Mouse (Mus musculus): ENCODE results near the gene Zic5. TPM values are rescaled to one million over a fixed set of nuclear protein-coding genes. Genes with fewer than 3 reads are reported as not detected.

The Zic5 gene
- total RNA-seq, 1 experiment from 2014 or later = not detected

DNA sequence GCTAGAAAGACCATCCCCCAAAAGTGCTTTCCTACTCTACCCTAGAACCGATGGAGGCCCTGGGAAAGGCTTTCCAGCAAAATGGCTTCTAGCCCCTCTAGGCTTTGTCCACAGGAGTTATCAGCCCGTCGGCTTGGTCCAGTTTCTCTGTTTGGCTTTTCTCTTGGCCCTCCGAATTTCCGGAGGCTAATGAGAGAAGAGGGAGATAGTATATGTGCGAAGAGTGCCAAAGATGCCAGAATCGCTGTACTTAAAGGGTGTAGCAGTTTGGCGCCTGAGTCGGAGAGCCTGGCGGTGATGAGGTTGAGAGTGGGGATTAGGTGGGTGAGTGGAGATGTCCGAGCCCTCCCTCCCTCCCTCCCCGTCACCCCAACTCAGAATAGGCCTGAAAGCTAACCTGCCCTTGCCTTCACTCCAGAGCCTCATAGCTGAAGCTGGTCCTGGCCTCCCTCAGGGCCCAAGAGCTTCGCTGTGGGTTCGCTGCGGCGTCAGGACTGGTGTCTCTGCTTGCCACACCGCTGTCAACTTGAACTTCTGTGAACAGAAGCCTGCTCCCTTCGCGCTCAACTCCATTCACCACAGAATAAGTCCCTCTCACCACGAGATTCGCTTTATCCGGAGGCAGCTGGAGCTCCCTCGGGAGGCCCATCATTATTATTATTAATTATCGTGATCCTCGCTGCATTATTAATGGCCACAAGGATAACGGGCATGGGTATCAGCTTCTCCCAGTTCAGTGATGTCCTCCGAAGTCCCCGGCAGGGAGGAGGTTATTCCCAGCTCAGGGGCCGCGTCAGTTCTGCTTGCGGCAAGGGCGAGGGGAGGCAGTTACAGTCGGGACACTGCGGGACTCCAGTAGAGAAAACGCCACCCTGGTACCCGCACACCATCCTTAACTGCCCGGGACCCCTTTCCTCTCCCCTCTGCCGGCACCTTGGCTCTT lies 16.9 kb upstream of the Zic5 start:
- ATAC-seq (ENCODE audit: extremely low read depth, insufficient number of reproducible peaks, low FRiP score, poor library complexity, severe bottlenecking) = no peak

DNA sequence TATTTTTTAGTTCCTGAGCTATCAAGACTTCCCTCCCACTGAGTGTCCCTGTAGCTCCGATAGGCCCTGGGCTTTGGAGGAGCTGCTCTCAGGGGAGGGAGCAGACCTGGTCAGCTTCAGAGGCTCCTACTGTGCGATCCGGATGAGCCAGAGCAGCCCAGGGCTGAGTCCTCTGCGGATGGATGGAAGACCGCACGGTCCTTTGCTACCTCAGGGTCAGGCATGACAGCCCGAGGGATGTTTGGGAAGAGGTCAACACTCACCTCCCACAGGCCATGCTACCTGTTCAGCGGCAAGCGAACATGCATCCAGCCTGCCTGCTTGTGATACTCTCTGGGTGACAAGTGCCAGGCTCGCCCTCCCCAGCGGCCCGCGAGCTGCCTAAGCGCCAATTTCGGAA lies 15.7 kb upstream of the Zic5 start:
- ATAC-seq (ENCODE audit: extremely low read depth, insufficient number of reproducible peaks, low FRiP score, poor library complexity, severe bottlenecking) = no peak

DNA sequence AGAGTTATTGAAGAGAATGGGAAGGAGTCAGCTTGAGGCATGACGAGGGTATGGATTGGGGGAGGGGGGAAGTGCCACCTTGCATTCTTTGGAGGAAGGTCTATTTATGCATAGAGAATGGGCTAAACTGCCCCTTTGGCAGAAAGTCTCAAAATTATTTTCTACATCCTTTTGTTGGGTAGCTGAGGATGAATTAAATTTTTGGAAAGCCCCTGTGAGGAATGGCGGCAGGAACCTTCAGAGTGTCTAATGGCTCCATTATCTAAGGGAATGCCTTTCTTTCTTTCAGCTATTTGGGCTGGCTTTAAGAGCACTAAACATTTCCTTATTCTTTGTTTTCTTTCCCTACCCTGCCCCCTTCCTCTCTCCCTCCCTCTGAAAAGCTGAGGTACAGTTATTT lies 14.9 kb upstream of the Zic5 start:
- no peak for ATAC-seq (ENCODE audit: extremely low read depth, insufficient number of reproducible peaks, low FRiP score, poor library complexity, severe bottlenecking)

DNA sequence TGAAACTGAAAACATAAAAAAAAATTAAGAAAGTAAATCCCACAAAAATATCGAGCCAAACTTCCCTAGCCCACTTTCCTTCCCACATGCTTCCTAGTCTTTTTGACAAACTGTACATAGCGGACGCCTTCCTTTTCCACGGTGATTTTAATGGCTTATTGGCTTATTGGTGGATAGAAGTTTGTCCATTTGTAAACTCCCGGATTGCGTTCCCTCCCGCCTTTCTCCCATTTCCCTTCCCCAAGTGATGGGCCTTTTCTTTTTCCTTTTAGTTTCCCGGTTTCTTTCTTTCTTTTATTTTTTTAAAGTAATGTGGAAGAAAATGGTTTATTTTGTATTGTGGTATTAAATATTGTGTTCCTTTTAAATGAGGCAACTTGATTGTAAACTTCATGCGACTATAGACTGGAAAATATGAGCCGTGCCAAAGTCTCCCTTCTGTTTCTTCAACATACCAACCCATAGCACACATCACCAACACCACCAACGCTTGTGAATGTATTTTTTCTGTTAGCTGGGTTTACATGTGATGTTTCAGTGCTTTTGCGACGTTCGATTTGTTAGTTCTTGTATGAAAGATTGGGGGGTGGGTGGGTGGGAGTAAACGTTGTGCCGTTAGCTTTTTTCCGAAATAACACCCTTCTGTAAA lies 14.1 kb upstream of the Zic5 start:
- no peak for ATAC-seq (ENCODE audit: extremely low read depth, insufficient number of reproducible peaks, low FRiP score, poor library complexity, severe bottlenecking)

DNA sequence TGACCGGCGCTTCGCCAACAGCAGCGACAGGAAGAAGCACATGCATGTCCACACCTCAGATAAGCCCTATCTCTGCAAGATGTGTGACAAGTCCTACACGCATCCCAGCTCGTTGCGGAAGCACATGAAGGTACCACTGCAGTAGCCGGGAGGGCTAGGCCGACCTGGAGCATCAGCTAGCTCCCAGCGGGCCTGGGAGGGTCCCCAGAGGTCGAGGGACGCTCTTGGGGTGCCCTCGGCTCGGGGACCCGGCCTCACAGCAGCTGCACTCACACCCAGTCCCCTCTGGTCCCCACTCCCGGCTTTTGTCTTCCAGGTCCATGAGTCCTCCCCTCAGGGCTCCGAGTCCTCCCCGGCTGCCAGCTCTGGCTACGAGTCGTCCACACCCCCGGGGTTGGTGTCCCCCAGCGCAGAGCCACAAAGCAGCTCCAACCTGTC lies 13.1 kb upstream of the Zic5 start:
- ATAC-seq (ENCODE audit: extremely low read depth, insufficient number of reproducible peaks, low FRiP score, poor library complexity, severe bottlenecking) = no peak

DNA sequence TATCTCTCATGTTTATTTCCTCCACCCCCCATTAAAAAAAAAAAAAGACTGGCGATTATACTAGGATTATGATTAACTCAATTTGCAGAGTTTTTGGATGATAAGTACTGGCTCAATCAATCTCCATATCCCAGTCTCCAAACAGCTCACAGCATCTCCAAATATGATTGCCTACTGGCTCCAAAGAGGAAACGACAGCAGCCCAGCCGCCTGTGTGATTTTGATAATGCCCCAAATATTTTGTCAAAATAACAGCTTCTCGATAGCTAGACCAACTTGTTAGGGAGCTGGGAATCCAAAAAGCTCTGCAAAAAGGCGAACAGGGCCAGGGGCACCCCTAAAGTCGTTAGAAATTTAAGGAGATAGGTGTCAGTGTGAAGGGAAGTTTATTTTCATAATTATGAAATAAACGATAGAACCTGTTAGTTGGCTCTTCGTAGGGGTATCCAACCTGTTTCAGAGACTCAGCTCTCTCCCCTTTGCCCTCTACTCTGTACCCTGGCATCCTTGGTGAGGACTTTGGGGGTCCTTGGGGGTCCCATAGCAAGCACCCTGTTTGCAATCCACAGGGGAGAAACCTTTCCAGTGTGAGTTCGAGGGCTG lies 12.6 kb upstream of the Zic5 start:
- ATAC-seq (ENCODE audit: extremely low read depth, insufficient number of reproducible peaks, low FRiP score, poor library complexity, severe bottlenecking) = no peak

DNA sequence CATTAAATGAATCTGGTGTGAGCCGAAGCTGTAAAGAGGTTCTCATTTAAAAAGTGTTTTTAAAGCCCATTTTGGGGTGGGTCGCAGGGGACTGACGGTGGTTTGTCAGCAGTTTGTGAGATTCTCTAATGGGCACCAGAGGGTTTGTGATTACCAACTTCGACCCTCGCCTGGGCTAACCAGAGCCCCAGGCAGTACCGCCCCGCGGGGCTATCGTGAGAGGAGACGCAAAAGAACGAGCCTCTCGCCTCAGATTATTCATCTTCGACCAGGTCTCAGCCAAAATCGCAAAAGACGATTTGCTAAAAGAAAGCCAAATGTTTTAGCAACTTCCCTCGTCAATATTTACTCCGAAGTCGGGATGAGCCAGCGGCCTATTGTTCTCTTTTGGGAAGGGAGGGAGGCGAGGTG lies 11.8 kb upstream of the Zic5 start:
- no peak for ATAC-seq (ENCODE audit: extremely low read depth, insufficient number of reproducible peaks, low FRiP score, poor library complexity, severe bottlenecking)

DNA sequence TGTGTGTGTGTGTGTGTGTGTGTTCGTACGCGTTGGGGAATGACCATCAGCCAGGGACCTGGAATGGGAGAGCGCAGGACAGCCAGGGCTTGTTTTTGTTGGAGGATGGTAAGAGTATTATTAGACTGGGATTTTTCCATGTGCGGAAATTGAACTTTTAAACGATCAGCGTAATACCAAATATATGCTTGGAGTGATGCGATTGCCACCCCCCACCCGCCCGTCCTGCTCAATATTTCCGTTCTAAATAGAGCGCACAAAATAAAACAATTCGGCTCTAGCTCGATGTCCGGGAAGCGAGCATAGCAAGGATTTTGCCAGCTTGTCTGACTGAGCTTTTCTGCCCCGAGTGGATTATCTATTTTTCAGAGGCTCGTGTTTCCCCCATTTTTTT lies 11.3 kb upstream of the Zic5 start:
- no peak for ATAC-seq (ENCODE audit: extremely low read depth, insufficient number of reproducible peaks, low FRiP score, poor library complexity, severe bottlenecking)

DNA sequence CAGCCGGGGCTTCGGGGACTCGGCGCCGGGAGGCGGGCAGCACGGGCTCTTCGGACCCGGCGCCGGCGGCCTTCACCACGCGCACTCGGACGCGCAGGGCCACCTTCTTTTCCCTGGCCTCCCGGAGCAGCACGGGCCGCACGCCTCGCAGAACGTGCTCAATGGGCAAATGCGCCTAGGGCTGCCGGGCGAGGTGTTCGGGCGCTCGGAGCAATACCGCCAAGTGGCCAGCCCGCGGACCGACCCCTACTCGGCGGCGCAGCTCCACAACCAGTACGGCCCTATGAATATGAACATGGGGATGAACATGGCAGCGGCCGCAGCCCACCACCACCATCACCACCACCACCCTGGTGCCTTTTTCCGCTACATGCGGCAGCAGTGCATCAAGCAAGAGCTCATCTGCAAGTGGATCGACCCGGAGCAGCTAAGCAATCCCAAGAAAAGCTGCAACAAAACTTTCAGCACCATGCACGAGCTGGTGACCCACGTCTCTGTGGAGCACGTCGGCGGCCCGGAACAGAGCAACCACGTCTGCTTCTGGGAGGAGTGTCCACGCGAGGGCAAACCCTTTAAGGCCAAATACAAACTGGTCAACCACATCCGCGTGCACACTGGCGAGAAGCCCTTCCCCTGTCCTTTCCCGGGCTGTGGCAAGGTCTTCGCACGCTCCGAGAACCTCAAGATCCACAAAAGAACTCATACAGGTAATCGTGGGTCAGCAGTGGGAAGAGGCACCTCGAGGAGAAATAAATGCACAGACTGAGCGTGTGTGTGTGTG lies 10.8 kb upstream of the Zic5 start:
- no peak for ATAC-seq (ENCODE audit: extremely low read depth, insufficient number of reproducible peaks, low FRiP score, poor library complexity, severe bottlenecking)

DNA sequence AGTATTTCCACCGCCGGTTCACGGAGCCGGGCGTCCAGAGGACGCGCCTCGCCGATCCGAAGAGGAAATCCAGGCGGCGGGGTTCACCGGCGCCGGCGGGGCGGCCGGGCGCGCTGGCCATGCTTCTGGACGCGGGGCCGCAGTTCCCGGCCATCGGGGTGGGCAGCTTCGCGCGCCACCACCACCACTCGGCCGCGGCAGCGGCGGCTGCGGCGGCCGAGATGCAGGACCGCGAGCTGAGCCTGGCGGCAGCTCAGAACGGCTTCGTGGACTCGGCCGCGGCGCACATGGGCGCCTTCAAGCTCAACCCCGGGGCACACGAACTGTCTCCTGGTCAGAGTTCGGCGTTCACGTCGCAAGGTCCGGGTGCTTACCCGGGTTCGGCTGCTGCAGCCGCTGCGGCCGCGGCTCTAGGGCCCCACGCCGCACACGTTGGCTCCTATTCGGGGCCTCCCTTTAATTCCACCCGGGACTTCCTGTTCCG lies 10.1 kb upstream of the Zic5 start:
- ATAC-seq (ENCODE audit: extremely low read depth, insufficient number of reproducible peaks, low FRiP score, poor library complexity, severe bottlenecking) = no peak

DNA sequence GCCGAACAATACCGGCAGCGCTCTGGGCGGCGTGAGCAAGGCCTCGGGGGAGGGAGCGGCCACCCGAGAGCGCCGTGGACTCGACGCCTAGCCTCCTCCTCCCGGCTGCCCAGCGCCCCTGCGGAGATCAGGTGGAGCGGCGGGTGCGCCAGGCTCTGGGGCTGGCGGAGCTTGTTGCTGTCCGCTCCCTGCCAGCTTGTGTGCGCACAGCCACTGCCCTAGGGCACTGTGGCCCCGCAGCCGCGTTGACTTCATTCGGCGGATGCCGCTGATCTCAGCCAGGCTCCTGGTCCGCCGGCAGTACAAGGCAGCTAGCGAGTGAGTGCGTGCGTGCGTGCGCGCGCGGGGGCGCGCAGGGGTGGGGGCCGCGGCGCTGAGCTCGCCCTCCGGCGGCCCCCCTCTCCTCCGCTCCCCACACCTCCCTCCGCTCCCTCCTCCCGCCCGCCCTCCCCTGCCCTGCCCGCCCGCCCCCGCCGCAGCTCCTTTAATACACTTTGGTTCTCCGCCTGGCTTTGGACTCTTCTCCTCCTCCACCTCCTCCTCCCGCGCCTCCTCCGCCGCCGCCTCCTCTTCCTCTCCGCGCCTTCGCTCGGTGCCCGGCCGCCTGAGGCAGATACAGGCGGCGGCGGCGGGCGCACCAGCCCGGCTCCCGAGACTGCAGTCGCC lies 9.5 kb upstream of the Zic5 start, which contains the start of gene Zic2:
Zic2 (plus strand) TSS at position 545 of the 666 bp plus-strand sequence.
- no peak for ATAC-seq (ENCODE audit: extremely low read depth, insufficient number of reproducible peaks, low FRiP score, poor library complexity, severe bottlenecking)

DNA sequence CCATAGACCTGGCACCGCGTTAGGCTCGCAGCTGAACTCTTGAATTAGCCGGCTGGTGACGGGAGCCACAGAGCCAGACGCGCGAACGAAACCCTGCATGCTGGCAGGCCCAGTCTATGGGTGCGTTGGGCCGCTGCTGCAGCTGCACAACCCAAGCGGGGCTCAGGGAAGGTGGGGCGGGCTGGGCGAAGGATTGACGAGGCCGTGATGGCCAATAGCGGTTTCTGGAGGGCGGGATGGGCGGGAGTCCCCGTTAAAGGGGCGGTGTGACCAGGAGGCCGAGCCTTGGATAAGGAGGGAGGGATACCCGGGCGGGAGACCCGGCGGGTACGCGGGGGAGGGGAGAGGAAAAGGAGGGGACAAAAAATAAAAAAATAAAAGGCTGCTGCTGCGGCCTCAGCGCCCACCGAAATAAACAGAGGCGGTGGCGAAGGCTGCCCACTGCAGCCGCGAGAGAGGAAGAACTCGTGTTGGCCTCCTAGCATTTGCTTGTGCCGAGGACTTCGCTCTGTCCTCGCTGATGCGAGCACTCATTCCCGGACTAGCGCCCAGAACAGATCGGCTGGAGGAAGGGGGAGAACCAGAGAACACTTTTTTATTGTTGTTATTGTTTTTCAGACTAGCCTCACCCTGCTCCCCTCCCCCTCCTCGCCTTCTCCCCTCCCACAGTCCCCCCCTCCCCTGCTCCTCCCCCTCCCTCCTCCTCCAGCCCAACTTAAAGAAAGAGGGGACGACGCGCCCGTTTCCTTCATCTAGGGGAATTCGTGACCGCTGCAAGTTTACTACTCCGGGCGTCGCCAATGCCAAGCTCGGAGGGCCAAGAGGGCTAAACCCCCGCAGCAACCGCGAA lies 8.8 kb upstream of the Zic5 start:
- ATAC-seq (ENCODE audit: extremely low read depth, insufficient number of reproducible peaks, low FRiP score, poor library complexity, severe bottlenecking) = no peak

DNA sequence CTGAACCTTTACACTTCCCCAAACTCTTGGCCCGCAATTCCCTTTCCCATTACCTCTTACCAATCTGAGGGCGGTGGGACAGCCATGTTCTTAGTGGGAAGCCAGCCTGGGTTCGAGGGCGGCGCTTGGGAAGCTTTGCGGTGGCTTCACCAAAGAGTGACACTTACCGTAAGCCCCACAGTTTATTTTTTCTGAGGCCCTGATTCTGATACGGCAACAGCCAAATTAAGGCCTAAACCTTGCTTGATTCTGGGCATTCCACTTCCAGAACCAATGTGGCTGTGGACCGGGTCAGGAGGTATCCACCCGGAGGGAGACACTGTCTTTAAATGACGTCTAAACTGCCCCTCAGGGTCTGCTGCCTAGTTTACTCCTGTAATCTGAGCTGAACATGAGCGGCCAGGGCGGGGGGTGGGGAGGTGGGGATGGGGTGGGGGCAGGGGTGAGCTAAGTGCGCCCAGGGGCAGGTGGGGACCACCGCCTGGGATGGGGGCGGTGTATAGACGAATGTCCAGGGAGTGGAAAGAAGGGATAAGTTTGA lies 7.8 kb upstream of the Zic5 start:
- ATAC-seq (ENCODE audit: extremely low read depth, insufficient number of reproducible peaks, low FRiP score, poor library complexity, severe bottlenecking) = no peak

DNA sequence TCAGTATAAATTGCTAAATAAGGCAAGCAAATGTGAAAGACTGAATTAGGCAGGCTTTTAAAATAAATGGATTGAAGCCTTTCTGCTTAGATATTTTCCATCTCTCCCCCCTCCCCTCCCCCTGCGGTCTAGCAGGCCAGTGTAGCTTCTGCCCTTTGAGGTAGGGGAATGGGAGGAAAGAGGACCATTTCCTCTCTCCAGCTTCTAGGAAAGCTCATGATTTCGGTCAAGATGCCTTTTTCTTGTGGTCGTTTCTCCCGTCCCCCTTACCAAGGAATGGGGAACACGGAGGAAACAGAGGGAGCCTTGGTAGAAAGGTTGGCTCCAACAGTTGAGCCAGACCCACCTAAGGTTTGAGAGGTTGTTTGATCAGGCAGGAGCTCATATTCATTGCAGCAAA lies 7.2 kb upstream of the Zic5 start:
- ATAC-seq (ENCODE audit: extremely low read depth, insufficient number of reproducible peaks, low FRiP score, poor library complexity, severe bottlenecking) = no peak

DNA sequence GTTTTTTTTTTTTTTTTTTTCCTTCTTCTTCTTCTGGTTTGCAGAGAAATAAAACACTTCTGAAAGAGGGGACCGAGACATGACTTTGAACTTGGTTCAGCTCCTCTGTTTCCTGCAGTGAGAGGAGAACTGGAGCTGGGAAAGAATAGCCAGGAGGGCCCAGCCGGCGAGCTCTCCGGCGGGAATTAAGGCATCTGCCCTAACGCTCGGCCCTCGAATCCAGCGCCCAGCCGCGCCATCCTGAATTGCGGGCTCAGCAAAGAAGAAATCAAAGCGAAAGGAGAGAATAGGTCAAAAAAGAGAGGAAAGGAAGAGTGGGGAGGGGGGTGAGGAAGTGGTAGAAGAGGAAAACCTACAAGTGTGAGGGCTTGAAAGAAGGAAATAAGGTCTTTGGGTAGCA lies 6.7 kb upstream of the Zic5 start:
- ATAC-seq (ENCODE audit: extremely low read depth, insufficient number of reproducible peaks, low FRiP score, poor library complexity, severe bottlenecking) = no peak

DNA sequence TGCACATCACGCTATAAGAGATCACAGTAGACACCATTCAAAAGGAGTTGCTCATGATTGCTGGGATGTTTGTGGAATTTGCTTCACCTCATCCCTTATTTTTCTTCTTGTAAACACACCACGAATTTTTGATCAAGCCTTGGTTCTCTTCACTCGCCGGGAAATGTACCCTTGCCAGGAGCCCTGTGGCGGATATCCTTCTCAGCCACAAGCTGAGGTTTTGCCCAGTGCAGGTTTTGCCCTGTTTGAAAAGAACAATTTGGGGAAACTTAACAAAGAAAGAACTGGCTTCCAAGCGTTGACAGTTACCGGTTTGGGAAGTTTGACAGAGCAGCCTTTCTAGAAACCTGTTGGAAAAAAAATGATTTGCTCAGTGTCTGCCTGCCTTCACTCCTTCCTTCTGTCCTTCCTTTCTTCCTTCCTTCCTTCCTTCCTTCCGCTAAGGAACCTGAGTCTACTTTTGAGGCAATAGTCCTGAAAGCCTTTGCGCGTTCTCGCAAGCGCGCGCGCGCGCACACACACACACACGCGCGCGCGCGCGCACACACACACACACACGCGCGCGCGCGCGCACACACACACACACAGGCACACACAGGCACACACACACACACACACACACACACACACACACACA lies 6.1 kb upstream of the Zic5 start:
- no peak for ATAC-seq (ENCODE audit: extremely low read depth, insufficient number of reproducible peaks, low FRiP score, poor library complexity, severe bottlenecking)
